Mouse (Mus musculus) thymus, postnatal 0 days (tissue): ENCODE results near the gene Gm21541. TPM values are rescaled to one million over a fixed set of nuclear protein-coding genes. Genes with fewer than 3 reads are reported as not detected.
"Not testable (repeated sequence)": the region's sequence is repeated elsewhere in the genome, so short reads cannot be mapped to it uniquely, and the experiment has no call there.

Source experiments
- DNase-seq: peaks from one replicate; pipeline ENCODE4 v3.0.0-alpha.2; 2015; ENCODE audit warnings: low spot score
- polyA plus RNA-seq: library from polyadenylated mRNA; unstranded; fragments of >200 nt; fragmentation: Nextera tagmentation; extraction: Ambion mirVana; gene quantifications from 2 replicates; pipeline ENCODE4 v1.2.1, GENCODE M21; 2015

The Gm21541 gene
- polyA plus RNA-seq = 9.6 and 19.1 TPM in 2 replicates

DNA sequence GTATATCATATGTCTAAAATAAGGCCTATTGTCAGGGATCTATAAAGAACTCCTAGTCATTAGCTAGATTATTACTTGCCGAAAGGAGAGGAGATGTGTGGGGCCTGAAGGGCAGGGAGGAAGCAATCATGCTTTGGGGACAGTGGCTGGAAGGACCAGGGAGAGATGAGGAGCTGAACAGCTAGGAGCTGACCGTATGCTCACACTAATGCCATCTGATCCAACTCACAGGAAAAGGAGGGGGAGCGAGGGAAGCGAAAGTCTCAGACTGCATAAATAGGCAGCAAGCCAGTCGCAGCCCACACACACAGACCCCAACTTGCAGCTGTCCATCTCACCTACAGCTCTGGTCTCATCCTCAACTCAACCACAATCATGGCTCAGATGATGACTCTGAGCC is at the start of gene Gm21541:
TSS of gene Gm21541 (plus strand) at position 301 of the 400 bp plus-strand sequence.
- DNase-seq = not testable (repeated sequence)

DNA sequence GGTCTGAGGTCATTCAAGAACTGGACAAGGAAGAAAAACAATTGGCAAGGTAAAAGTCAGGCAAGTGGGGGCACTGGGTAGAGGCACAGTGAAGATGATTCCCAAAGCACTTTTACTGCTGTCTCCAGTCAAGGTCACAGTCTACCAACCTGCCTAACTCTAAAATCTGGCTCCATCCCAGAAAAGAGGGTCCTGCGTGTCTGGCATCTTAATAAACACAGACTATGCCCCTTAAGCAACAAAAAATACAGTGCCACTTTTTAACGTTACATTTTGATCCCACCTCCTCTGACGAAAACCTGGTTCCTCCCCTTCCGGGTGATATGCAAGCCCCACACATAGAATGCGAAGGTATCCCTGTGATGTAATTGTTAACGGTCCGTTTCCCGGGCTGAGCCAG is 37.9 kb downstream of the Gm21541 start, which contains the start of gene Gm20878:
TSS of gene Gm20878 (plus strand) at position 301 of the 400 bp plus-strand sequence.
- DNase-seq = not testable (repeated sequence)

Other genes starting within 250 kb of the Gm21541 start
- gene Cntfr, start 206.5 kb upstream of the Gm21541 start, polyA plus RNA-seq = 0.26 and 0.43 TPM in 2 replicates
- gene Il11ra1, start 203.6 kb upstream of the Gm21541 start, polyA plus RNA-seq = 35.8 and 39.3 TPM in 2 replicates
- 68.3 and 75.1 TPM in 2 replicates for gene Rpp25l, start 190.1 kb upstream of the Gm21541 start, polyA plus RNA-seq
- 180 and 181 TPM in 2 replicates for gene Dctn3, start 180.4 kb upstream of the Gm21541 start, polyA plus RNA-seq
- 0.06 TPM in 1 of 2 replicates, not detected in the other for gene Arid3c, start 172.5 kb upstream of the Gm21541 start, polyA plus RNA-seq
- gene Galt, start 148.4 kb upstream of the Gm21541 start, polyA plus RNA-seq = 48.2 and 49.3 TPM in 2 replicates
- 36.1 and 40.3 TPM in 2 replicates for gene Sigmar1, start 147.5 kb upstream of the Gm21541 start, polyA plus RNA-seq
- gene Ccl27a, start 129.4 kb upstream of the Gm21541 start, polyA plus RNA-seq = 39.3 and 41.1 TPM in 2 replicates
- gene Gm20878, start 38.0 kb downstream of the Gm21541 start, polyA plus RNA-seq = 0.68 and 2.6 TPM in 2 replicates
- not detected in 2 replicates for gene Fam205a4, start 62.4 kb downstream of the Gm21541 start, polyA plus RNA-seq
- not detected in 2 replicates for gene Gm21093, start 131.1 kb downstream of the Gm21541 start, polyA plus RNA-seq
- gene Gm3893, start 187.6 kb downstream of the Gm21541 start, polyA plus RNA-seq = not detected in 2 replicates
- gene Gm13304, start 211.2 kb downstream of the Gm21541 start, polyA plus RNA-seq = 9.7 and 13.6 TPM in 2 replicates
- gene Gm13306, start 249.8 kb downstream of the Gm21541 start, polyA plus RNA-seq = 13.1 TPM in 1 of 2 replicates, not detected in the other